1 mouse cellular context compared by ENCODE assay signal in the genomic region with DNA sequence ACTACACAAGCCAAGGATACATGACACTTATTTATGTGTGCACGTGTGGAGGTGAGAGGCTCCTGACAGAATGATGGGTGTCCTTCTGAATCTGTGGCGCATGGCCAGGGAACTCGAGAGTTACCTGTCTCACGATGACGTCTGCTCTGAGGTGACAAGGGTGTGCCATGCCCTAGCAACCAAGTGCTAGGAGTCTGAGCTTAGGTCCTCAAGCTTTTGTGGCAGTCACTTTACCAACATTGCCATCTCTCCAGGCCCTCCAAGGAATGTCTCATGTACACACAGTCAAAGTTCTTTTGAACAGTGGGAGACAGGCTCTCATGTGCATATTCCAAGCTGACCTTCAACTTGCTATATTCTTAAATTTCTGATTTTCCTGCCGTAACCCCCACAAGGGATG.
TF ChIP-seq lines count a peak whose summit lies in the region.

No protein-coding gene starts in this region.

TF ChIP-seq in MEL, 35 proteins besides CTCF, POLR2A, EP300 and RAD21 (continued from another document):
- TF ChIP-seq TBP (IDR thresholded peaks at IDR 0.05; ENCODE audit: low read depth, low read length) (no peak), CHD2 (IDR thresholded peaks at IDR 0.05; ENCODE audit: low read length) (no peak), UBTF (IDR thresholded peaks at IDR 0.05; ENCODE audit: borderline replicate concordance, insufficient read depth, low read depth, low read length) (no peak), SMC3 (IDR thresholded peaks at IDR 0.05; ENCODE audit: low read depth, low read length) (no peak), ETS1 (IDR thresholded peaks at IDR 0.05; ENCODE audit: low read depth, low read length) (no peak), MYB (IDR thresholded peaks at IDR 0.05; ENCODE audit: low read depth, low read length) (no peak)
